Mouse (Mus musculus) bone marrow, adult 2 months (tissue): ENCODE measurements at regions not wholly inside any gene's neighbourhood (a gene's known extent, or its start where the extent isn't known, plus 50 kb on each side); places are given as distances from the start of the nearest gene placed in this dataset.

Experiments
- CTCF ChIP-seq: fragments of 200-500 bp; IDR thresholded peaks from 2 replicates; pipeline ENCODE4 v1.5.1; 2011; ENCODE audit warnings: low read length, control low read depth; ENCODE audit not compliant: control insufficient read depth, insufficient read depth
- POLR2A ChIP-seq: fragments of 200-500 bp; IDR thresholded peaks from 2 replicates; pipeline ENCODE4 v1.6.1; 2011; ENCODE audit warnings: low read depth, mild to moderate bottlenecking, control low read depth, low read length, borderline replicate concordance; ENCODE audit not compliant: control insufficient read depth

- TF ChIP-seq CTCF (no peak), POLR2A (no peak)
These were observed 267.3 kb downstream of the Rnd3 start for GRCm38 (mm10) chr2:50881514-50882038.
